Mouse (Mus musculus): ENCODE results near the gene Iqsec2.
A peak's percentile ranks its signal among the peaks of the same experiment; 100 is the strongest.

Iqsec2 gene

DNA sequence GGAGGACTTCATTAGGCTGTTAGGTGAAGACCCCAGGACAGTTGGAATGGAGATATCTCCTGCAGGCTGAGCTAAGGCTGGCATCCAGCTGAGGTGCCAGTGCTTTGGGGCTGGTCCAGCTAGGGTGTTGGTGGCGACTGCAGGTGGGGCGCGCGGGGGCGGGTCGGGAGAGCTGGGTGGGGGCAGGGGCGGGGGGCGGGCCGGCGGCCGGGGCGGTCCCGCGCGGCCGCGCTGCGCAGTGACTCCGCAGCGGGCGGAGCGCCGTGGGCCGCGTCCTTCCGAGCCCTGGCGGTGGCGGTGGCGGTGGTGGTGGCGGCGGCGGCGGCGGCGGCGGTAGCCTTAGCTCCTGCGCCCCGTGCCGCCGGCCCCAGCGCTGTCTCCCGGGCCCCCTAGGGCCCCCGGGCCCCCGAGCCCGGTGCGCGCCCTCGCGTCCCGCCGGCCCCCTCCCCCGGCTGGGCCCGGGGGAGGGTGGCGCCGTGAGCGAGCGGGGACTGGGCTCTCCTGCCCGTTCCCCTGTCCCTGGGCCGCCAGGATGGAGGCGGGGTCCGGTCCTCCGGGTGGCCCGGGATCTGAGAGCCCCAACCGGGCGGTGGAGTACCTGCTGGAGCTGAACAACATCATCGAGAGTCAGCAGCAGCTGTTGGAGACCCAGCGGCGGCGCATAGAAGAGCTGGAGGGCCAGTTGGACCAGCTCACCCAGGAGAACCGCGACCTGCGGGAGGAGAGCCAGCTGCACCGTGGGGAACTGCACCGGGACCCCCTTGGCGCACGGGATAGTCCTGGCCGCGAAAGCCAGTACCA, at the start of gene Iqsec2:
Iqsec2 (plus strand) TSS at position 328 of the 801 bp plus-strand sequence.
- DNase-seq (ENCODE audit: low read depth, low spot score), result no peak

DNA sequence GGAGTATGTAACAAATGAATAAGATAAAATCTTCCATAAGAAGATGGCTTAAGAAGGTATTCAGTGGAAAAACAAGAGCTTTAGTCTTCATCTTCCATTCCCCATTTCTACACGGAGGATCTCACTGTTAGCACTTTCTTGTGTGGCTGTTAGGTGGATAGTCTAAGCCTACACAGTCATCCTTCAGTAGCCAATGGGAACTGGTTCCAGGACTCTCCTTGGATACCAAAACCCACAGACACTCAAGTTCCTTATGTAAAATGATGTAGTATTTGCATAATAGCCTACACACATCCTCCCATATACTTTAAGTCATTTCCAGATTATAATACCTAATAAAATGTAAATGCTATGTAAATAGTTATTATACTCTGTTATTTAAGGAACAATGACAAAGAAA, 46.5 kb upstream of the Iqsec2 start:
- DNase-seq (ENCODE audit: low read depth, low spot score), result peak; percentile 15

DNA sequence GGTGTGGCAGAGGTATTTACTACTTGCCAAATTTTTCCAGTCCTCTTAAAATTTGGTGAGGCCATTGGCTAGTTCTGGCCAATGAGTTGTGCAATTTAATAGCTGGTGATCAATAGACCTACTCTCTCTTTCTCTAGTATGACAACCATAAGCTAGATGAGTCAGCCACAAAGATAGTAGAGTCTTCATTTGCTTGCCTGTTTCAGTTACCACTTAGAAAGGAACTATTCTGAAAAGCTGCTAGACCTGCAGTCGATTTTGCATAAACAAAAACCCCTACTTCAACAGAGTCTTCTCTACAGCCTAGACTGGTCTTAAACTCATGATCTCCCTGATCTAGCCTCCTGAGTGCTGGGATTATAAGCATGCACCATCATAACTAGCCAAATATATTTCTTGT, 22.4 kb upstream of the Iqsec2 start:
- no peak for DNase-seq (ENCODE audit: low read depth, low spot score)

DNA sequence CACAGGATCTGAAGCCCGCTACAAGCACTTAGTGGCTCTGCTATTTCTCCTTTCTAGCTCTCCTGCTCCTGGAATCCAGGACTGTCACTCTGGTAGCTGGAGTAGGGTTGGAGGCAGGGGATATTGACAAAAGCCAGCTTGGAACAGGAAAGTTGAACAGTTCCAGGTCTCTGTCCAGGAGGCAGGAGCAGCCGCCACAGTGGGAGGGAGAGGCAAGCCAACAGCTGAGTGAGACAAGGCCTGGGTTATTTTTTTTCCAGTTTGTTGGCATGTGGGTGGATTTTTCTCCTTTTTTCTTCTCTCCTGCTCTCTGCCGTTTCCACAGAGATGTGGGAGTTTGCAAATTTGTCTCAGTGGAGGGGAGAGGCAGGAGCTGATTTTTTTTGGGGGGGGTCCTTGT, 13.3 kb upstream of the Iqsec2 start:
- DNase-seq (ENCODE audit: low read depth, low spot score), result no peak

DNA sequence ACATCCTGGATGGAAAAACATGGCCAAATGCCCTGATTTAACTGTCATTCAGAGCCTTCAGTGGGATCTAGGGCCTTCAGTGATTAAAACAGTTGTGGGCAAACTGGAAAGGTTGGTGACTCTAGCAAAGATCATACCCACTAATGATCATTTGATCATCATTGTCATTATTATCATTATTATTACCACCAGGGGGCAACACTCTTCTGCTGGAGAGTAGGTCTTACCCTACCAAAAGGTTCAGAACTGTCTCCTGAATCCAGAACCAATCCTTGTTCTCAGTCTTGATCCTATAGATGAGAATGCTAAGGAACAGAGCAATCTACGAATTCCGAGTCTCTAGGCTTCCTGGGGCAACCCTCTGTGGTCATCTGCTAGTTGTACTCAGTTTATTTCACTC, 12.0 kb upstream of the Iqsec2 start:
- DNase-seq (ENCODE audit: low read depth, low spot score), result no peak

DNA sequence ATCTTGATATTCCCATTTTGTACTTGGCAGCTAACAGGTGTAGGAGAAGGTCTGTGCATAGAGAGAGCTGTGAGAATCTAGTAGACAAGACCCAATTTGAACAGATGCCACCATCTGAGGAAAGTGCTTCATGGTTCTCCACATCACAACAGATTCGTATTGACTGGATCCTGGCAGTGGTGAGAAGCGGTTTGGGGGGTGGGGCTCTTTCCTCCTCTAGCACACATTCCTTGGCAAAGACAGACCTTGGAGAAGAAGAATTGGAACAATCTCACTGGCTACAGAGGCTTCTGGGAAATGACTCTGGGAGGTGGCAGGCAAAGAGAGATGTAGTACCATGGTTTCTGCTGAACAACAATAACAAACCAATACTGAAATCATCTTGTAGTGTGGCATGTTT, 8.9 kb upstream of the Iqsec2 start:
- no peak for DNase-seq (ENCODE audit: low read depth, low spot score)

DNA sequence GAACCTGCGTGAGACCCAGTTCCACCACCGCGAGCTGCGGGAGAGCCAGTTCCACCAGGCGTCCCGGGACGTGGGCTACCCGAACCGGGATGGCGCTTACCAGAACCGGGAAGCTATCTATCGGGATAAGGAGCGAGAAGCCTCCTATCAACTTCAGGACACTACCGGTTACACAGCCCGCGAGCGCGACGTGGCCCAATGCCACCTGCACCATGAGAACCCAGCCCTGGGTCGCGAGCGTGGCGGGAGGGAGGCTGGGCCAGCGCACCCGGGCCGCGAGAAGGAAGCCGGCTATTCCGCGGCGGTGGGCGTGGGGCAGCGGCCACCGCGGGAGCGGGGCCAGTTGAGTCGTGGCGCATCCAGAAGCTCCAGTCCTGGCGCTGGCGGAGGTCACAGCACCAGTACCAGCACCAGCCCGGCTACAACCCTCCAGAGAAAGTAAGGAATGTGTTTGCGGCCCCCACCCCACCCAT, 710 bp downstream of the Iqsec2 start:
- no peak for DNase-seq (ENCODE audit: low read depth, low spot score)

DNA sequence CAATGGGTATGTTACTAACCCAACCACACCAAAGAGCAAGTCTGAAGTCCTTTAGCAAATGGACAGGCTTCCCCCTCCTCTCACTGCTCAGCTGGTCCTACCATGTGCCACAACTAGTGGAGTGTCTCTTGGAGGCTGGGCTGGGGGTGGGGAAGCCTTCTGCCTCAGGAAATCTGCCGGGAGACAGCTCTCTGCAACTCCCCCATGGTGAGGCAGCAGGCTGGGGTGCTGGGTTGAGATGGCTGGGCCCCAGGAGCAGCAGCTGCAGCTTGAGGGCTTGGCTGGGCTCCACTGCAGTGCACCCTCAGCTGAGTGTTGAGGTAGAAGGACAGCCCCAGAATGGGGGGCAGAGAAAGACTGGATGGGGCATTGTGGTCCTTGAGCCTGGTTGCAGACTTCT, 2.1 kb downstream of the Iqsec2 start:
- DNase-seq (ENCODE audit: low read depth, low spot score), result peak; percentile 62

DNA sequence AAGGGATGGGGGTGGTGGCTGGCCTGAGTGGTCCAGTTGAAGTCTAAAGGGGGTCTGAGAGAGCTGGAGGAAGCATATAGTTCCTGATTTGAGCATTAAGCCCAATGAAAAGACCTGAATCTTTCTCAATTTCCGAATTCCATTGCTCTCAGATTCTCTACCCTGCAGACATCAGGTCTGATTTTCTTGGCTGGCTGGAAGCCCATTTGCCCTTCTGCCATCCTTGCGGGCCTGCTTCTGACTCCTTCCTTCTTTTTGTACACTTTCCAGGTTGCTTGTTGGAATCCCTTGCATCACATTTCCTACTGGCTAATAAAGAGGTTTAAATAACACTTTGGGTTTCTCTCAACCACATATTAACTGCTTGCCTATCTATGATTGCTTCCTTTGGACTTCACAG, 2.6 kb downstream of the Iqsec2 start:
- DNase-seq (ENCODE audit: low read depth, low spot score), result no peak

DNA sequence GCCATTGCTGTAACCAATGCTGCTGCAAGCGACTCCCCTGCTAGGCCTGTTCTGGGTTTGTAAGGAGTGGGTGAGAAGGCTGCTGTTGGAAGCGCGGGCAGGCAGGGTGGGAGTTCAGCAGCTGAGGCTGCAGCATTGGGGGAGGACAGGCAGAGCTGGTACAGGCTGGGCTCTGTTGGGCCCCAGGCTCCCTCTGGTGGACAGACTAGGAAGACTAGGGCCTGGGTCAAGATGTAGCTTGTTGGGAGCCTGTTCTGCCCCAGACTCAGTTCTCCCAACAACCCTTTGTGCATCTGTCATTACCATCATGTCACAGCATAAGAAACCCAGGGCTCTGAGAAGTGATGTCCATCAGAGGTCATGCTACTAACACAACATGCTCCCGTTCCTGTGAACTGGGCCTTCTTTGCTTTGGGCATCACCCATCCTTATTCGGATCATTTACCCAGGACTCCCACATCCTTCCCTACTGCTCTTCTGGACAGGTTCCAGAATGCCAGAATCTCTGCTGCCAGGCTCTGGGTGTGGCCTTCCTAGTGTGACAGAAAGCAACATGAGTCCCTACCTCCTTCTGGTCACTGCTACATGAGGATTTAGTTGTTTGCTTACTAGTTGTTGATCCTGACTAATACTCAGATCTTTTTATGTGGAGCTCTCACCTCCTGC, 3.5 kb downstream of the Iqsec2 start:
- peak; percentile 63 for DNase-seq (ENCODE audit: low read depth, low spot score)

DNA sequence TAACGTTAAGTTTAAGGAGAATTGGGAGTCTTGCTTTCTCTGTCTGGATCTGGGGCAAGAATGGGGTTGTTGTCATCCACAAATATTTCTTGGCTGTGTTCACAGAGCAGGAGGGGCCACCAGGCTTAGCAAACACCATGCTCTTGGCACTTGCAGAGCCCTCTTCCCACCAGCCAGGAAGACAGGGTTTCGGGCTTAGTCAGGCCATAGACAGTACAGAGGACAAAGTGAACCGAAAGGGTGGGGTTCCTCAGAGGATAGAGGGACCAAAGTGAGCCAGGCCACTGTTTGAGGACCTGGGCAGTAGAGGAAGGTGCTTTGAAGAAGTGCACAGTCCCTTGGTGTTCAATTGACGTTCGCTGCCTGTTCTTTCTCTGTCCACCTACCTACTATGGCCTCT, 4.6 kb downstream of the Iqsec2 start:
- DNase-seq (ENCODE audit: low read depth, low spot score), result no peak

DNA sequence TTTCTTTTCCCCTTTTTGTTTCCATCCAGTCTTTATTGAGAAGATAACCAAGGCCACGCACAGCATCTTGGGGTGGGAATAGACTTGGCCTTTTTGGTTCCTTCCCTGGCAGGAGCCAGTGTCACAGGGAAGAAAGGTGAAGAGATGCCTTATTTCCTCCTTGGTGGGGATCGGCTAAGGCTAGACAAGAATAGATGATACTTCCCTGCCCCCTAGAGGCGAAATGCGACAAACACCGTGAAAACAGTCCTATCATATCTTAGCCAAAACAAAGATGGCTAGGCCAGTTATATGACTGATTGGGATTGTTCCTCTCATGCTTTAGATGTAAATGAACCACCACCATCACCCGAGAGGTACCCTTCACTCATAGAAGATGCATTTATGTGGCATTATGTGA, 7.6 kb downstream of the Iqsec2 start:
- DNase-seq (ENCODE audit: low read depth, low spot score), result no peak

DNA sequence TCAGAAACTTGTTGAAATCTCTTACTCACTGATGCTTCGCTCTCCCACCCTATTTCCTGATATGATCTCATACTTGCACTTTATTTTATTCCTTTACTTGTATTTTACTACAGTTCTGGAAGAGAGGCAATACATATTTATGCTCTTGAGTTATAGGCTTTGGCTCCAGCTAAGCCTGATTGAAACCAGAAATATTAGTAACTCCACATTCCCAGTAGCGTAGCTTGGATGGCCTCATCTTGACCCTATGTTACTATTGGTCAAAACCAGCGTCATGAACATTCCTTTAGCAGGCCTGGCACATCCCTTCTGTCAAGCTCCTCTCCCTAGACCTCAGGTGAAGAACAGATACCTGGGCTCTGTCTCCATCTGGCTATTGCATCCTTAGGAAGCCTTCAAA, 14.2 kb downstream of the Iqsec2 start:
- no peak for DNase-seq (ENCODE audit: low read depth, low spot score)

DNA sequence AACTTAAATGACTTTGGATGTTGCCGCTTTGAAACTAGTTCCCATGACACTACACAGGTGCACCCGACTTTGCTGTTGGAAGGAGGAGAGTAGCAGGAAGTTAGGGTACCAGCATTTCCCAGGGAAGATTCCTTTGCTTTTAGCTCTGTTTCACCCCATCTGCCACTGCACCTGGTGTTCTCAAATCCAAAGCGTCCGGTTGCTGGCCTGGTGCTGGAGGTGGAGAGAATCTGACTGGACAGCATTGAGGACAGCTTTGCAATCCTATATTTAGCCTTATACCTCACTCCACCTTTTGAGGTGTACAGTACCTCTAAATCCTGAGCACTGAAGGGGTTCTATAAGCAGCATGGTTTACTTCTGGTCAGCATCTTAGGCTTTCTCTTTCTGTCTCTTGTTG, 17.3 kb downstream of the Iqsec2 start:
- no peak for DNase-seq (ENCODE audit: low read depth, low spot score)

DNA sequence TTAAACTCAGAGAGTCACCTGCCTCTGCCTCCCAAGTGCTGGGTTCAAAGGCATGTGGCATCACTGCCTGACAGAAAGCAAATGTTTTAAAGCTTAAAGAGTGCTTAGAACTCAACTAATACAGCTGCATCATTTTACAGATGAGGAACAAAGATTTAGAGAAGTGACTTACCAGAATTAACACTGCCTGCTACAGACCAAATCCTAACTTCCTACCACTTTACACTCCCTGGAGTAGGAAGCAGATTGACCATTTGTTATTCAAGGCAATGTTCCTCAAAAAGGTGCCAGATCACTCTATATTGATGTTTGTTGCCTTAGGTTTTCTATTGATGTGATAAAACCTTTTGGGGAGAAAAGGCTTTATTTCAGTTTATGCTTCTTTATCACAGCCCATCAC, 20.0 kb downstream of the Iqsec2 start:
- no peak for DNase-seq (ENCODE audit: low read depth, low spot score)

DNA sequence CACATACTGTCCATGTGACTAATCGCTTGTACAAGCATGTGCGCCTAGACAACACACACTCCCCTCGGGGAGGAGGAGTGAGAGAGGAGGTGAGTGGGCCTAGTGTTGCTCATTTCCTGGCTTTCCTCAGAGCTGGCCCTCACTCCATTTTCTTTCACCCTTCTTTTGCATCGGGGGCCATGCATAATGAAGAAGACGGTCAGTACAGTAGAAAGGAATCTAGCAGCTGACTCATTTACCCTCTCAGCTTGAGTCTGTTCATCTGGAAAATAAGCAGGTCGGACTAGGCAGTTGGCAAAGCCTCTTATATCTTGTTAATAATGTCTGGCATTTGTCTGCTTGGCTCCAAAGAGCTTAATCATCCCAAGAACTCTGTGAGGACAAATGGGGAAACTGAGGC, 22.1 kb downstream of the Iqsec2 start:
- DNase-seq (ENCODE audit: low read depth, low spot score), result no peak

DNA sequence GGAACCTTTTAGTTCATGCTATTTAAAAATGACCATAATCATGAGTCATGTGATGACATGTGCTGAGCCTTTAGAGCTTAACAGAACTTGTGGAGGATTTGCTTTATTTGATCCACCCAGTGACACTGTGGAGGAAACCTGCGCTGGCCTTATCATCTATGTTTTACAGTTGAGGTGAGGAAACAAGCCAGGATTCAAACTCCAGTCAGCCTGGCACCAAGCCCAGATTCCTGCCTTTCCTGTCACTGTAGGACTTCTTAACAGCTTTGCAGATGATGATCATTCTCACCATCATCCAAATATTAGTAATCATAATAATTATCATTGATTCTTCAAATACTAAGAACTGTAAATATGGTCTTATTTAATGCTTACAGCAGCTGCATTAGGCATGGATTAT, 24.5 kb downstream of the Iqsec2 start:
- DNase-seq (ENCODE audit: low read depth, low spot score), result no peak

DNA sequence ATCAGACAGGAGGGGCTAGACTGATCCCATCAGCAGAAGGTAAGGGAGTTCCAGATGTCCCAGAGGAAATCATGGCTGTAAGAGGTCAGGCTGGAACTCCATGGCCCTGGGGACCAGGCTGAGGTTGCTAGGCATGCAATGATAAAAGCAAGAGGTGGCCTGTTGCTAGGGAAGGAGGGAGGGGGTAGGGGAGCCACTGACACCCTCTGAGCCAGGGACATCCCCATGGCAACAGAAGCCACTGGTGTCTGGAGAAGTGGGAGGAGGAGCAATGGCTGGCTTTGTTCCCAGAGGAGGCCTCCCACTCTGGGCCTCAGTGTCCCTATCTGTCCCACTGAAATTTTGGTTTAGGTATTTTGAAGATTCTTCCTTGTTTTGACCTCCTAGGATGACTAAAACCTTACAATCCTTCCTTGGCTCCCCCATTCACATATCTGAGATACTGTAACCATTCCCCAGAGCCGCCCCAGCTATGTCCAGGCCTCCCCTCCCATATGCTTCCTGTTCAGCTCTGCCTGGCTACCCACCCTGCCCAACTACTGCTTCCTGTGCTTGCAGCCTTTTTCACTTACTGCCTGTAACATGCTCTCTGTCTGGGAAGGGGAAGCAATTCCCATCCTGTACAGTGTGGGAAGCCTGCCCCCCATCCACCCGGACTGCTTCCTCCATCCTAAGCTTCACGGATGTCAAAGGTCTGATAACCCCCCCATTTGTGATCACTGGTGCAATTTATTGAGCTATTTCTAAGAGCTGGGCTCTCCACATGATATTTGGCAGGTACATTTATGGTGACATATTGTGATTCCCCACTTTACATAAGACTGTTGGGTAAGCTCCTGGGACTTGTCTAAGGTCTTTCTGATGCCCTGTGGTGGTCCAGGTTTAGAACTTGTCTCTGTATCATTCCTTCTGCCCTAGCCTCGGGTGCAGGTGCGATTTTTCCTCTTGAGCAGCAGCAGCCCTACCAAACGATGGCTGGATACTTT, 27.3 kb downstream of the Iqsec2 start:
- no peak for DNase-seq (ENCODE audit: low read depth, low spot score)

DNA sequence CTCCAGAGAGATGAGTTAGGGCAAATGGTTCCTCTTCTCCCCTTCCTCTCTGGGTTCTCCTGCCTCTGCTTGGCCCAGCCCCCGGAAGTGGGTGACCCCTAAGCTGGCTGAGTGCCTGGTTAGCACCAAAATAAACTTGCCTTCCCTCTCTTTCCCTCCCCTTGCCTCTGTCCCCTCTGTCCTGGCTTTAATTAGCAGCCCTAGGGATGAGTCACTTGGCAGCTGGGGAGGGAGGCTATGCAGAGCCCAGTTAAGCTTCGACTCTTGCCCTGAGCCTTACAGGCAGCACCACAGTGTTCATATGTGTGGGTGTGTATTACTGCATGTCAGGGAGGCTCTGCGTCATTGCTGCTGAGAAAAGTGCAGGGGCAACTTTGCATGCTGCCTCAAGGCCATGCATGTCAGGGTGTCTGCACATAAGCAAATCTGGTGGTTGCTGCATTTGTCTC, 28.4 kb downstream of the Iqsec2 start:
- DNase-seq (ENCODE audit: low read depth, low spot score), result no peak

DNA sequence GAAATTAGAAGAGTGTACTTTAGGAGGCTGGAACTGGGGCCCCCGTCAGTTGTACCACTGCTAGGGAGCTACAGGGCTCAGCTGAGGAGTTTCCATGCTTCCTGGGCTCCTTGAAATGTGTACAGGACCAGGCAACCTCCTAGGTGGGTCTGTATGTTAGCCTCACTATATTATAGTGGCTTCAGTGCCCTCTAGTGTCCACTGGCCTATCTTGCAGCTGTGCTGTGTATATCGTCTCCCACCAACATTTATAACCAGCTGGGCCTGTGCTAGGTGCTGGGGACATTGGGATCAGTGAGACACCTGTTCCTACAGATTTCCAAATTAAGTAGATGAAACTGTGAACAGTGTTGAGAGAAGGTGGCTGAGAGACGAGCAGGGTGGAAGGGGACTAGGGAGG, 31.2 kb downstream of the Iqsec2 start:
- DNase-seq (ENCODE audit: low read depth, low spot score), result no peak

DNA sequence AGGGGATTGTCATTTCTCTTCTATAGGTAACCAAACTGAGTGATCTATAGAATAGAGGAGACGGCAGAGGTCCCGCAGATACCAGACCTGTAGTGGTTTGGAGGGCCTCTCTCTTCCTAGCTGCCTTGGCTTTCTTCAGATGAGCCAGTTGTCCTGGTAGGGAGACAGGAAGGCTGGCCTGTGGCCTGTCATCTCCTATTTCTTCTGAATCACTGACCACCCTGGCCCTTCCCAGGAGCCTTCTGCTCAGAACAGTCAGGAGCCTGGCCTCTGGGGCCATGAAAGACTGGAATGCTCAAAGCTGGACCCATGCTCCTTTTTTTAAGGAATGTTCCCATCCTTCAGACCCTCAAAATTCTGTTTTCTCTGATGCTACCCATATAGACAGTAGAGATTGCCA, 33.8 kb downstream of the Iqsec2 start:
- DNase-seq (ENCODE audit: low read depth, low spot score), result no peak
